Mouse (Mus musculus) midbrain, embryonic 14.5 days (tissue): ENCODE measurements at regions not wholly inside any gene's neighbourhood (a gene's known extent, or its start where the extent isn't known, plus 50 kb on each side); places are given as distances from the start of the nearest gene placed in this dataset.
A peak's percentile ranks its signal among the peaks of the same experiment; 100 is the strongest.

Source experiments
- ATAC-seq: fragments of 200-750 bp; cut with Nextera tagmentation; 2 replicates; pipeline ENCODE4 v1.8.0; 2017; ENCODE audit warnings: moderate number of reproducible peaks, moderate library complexity; ENCODE audit not compliant: low FRiP score, low TSS enrichment
- DNase-seq: peaks from one replicate; pipeline ENCODE4 v3.0.0-alpha.2; 2015
- H3K27ac ChIP-seq: fragments of 300-500 bp; sonication (generic); replicated peaks from 2 replicates; pipeline ENCODE4 v1.5.1; 2014; ENCODE audit warnings: mild to moderate bottlenecking, low read depth, low read length, moderate library complexity
- H3K27me3 ChIP-seq: fragments of 300-500 bp; sonication (generic); 2 replicates; pipeline ENCODE4 v1.6.1; 2014; ENCODE audit warnings: low read length, control low read depth, mixed read lengths; ENCODE audit not compliant: control insufficient read depth, insufficient read depth
- H3K36me3 ChIP-seq: fragments of 300-500 bp; sonication (generic); 2 replicates; pipeline ENCODE4 v1.6.1; 2014; ENCODE audit warnings: low read length, control low read depth; ENCODE audit not compliant: control insufficient read depth, insufficient read depth
- H3K4me1 ChIP-seq: fragments of 300-500 bp; sonication (generic); 2 replicates; pipeline ENCODE4 v1.6.1; 2014; ENCODE audit warnings: mild to moderate bottlenecking, antibody characterized with exemption, low read length, control low read depth; ENCODE audit not compliant: control insufficient read depth, insufficient read depth
- H3K4me2 ChIP-seq: fragments of 300-500 bp; sonication (generic); 2 replicates; pipeline ENCODE4 v1.6.1; 2014; ENCODE audit warnings: mild to moderate bottlenecking, low read length, moderate library complexity
- H3K4me3 ChIP-seq: fragments of 300-500 bp; sonication (generic); replicated peaks from 2 replicates; pipeline ENCODE4 v1.5.1; 2014; ENCODE audit warnings: low read depth, low read length
- H3K9ac ChIP-seq: fragments of 300-500 bp; sonication (generic); replicated peaks from 2 replicates; pipeline ENCODE4 v1.6.1; 2014; ENCODE audit warnings: mild to moderate bottlenecking, low read length, moderate library complexity
- H3K9me3 ChIP-seq: fragments of 300-500 bp; sonication (generic); 2 replicates; pipeline ENCODE4 v1.6.1; 2016; ENCODE audit warnings: low read length, control low read depth, mixed read lengths; ENCODE audit not compliant: control insufficient read depth
- WGBS: fragments of 180-500 bp; shearing (Covaris S2); extraction: QIAGEN DNeasy Blood & Tissue Kit; methylation state at CpG from one replicate; pipeline ENCODE4 v1.1.7; 2014; 5-methylcytosine and 5-hydroxymethylcytosine counted together

DNA sequence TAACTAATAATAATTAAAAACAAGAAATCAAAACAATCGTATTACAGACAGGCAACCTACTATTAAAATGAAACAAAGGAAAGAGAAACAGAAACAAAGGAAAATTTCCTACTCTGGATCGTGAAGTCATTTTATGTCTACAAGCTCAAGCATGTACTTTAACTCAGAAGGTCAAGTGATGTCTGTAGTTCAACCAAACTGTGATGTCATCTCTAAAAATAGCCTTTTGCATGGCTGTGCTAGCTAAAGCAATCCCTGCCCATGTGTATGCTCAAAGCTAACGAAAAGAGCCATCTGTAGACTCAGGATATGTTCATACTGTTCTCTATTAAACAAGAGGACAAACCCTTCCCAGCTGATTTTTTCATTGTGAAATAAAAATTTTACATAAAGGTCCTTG lies 500.7 kb downstream of the Nr2f2 start:
- no peaks in the 10 kb centered on the region for H3K27me3 ChIP-seq
- H3K4me2 ChIP-seq: no peak overlapping the region
- H3K4me3 ChIP-seq: no peak overlapping the region
- no peaks in the 10 kb centered on the region for H3K36me3 ChIP-seq
- no peaks in the 10 kb centered on the region for H3K9me3 ChIP-seq
- WGBS: 89% methylated on average over 3 of the region's 3 CpGs
- ATAC-seq (no peak), DNase-seq (no peak)
- H3K9ac ChIP-seq: no peak overlapping the region
- no peak overlapping the region for H3K27ac ChIP-seq
- no peaks in the 10 kb centered on the region for H3K4me1 ChIP-seq

GRCm38 (mm10) chr7:69844631-69845324 lies 521.8 kb downstream of the Nr2f2 start:
- H3K9ac ChIP-seq: no peak overlapping the region
- DNase-seq: no peak
- no peaks in the 10 kb centered on the region for H3K36me3 ChIP-seq
- no peak for ATAC-seq
- no peaks in the 10 kb centered on the region for H3K27me3 ChIP-seq
- H3K4me1 ChIP-seq: no peaks in the 10 kb centered on the region
- H3K9me3 ChIP-seq: no peaks in the 10 kb centered on the region
- no peak overlapping the region for H3K4me3 ChIP-seq
- no peak overlapping the region for H3K4me2 ChIP-seq
- no peak overlapping the region for H3K27ac ChIP-seq
- WGBS: 85% methylated on average over 19 of the region's 19 CpGs

GRCm38 (mm10) chr7:69837379-69837778 lies 529.2 kb downstream of the Nr2f2 start:
- H3K9me3 ChIP-seq: no peaks in the 10 kb centered on the region
- H3K36me3 ChIP-seq: no peaks in the 10 kb centered on the region
- no peak overlapping the region for H3K9ac ChIP-seq
- 68% methylated on average over 5 of the region's 5 CpGs for WGBS
- H3K27me3 ChIP-seq: no peaks in the 10 kb centered on the region
- H3K4me3 ChIP-seq: no peak overlapping the region
- no peaks in the 10 kb centered on the region for H3K4me1 ChIP-seq
- ATAC-seq (no peak), DNase-seq (no peak)
- no peak overlapping the region for H3K4me2 ChIP-seq
- no peak overlapping the region for H3K27ac ChIP-seq

GRCm38 (mm10) chr7:69827251-69827650 lies 539.3 kb downstream of the Nr2f2 start:
- Histone ChIP-seq H3K4me3 (no peak overlapping the region), H3K9ac (no peak overlapping the region), H3K9me3 (no peaks in the 10 kb centered on the region), H3K4me2 (no peak overlapping the region), H3K27ac (no peak overlapping the region), H3K36me3 (no peaks in the 10 kb centered on the region), H3K27me3 (no peaks in the 10 kb centered on the region), H3K4me1 (no peaks in the 10 kb centered on the region)
- DNase-seq (no peak), ATAC-seq (no peak)
- WGBS: 38% methylated on average over 8 of the region's 8 CpGs

DNA sequence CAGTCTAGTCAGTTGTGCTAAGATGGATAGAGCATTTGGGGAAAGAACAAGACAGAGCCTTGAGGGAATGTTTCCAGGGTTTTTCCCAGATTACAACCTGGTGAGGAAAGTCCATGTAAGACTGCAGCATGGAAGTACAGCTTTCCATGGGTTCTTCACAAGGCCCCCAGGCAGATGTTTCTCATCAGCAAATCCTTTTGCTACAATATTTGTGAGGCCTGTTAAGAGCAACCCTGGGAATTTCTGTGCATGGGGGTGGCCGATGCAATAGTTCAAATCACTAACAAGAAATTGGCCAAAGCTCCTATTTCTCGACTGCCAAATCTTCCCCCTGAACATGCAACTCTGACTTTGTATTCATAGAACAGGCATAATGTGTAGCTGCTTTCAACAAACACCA lies 546.0 kb downstream of the Nr2f2 start:
- Histone ChIP-seq H3K9me3 (no peaks in the 10 kb centered on the region), H3K27me3 (no peaks in the 10 kb centered on the region), H3K27ac (no peak overlapping the region), H3K9ac (no peak overlapping the region), H3K4me3 (no peak overlapping the region), H3K4me1 (no peaks in the 10 kb centered on the region), H3K36me3 (no peaks in the 10 kb centered on the region), H3K4me2 (no peak overlapping the region)
- no peak for DNase-seq
- WGBS: 89% methylated on average over 2 of the region's 2 CpGs
- no peak for ATAC-seq

DNA sequence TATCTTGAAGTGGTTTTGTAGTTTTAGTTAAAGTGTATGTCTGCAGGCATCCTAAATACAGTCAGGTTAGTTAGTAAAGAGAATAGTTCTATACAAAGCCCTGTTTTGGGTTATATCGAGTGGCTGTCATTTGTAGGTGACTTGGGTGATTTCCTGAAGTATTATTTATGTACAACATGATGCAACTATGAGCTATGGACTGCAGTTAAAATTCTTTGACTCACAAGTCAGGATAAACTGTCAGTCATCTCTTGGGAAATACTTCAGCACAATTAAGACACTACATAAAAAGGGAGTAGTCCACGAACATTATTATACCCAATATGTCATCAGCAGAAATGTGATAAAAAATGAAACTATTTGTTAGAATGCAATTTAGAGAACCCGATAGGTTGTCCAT lies 554.2 kb downstream of the Nr2f2 start:
- no peak for DNase-seq
- H3K9ac ChIP-seq: no peak overlapping the region

GRCm38 (mm10) chr7:69810873-69811272 lies 555.7 kb downstream of the Nr2f2 start:
- no peaks in the 10 kb centered on the region for H3K9me3 ChIP-seq
- ATAC-seq (no peak; the same call in 1 of the 2 replicates), DNase-seq (peak; percentile 74)
- H3K9ac ChIP-seq: no peak overlapping the region
- peak overlapping the region; percentile 27 for H3K4me2 ChIP-seq
- H3K4me1 ChIP-seq: no peaks in the 10 kb centered on the region
- H3K27ac ChIP-seq: peak overlapping the region; percentile 17; the same call in 1 of the 2 replicates
- no peak overlapping the region for H3K4me3 ChIP-seq
- H3K27me3 ChIP-seq: no peaks in the 10 kb centered on the region
- H3K36me3 ChIP-seq: no peaks in the 10 kb centered on the region
- WGBS: 20% methylated on average over 5 of the region's 5 CpGs

More for the DNA sequence above, 554.2 kb downstream of the Nr2f2 start:
- no peak overlapping the region for H3K4me2 ChIP-seq
- no peaks in the 10 kb centered on the region for H3K9me3 ChIP-seq
- no peaks in the 10 kb centered on the region for H3K27me3 ChIP-seq
- no peak overlapping the region for H3K27ac ChIP-seq
- no peak for ATAC-seq
- H3K36me3 ChIP-seq: no peaks in the 10 kb centered on the region
- WGBS: 81% methylated on average over 3 of the region's 3 CpGs
- no peak overlapping the region for H3K4me3 ChIP-seq
- no peaks in the 10 kb centered on the region for H3K4me1 ChIP-seq

- no peaks in the 10 kb centered on the region for H3K4me1 ChIP-seq
- no peaks in the 10 kb centered on the region for H3K27me3 ChIP-seq
- DNase-seq (no peak), ATAC-seq (no peak)
- no peak overlapping the region for H3K4me3 ChIP-seq
- no peaks in the 10 kb centered on the region for H3K36me3 ChIP-seq
- no peak overlapping the region for H3K4me2 ChIP-seq
- H3K27ac ChIP-seq: no peak overlapping the region
- H3K9me3 ChIP-seq: no peaks in the 10 kb centered on the region
- WGBS: 56% methylated on average over 8 of the region's 8 CpGs
- no peak overlapping the region for H3K9ac ChIP-seq
These were observed 559.3 kb downstream of the Nr2f2 start for GRCm38 (mm10) chr7:69807220-69807619.

- no peak overlapping the region for H3K4me3 ChIP-seq
- ATAC-seq (no peak), DNase-seq (peak; percentile 19)
- H3K4me1 ChIP-seq: peaks cover 8% of the 10 kb centered on the region; the same call in 1 of the 2 replicates
- H3K36me3 ChIP-seq: no peaks in the 10 kb centered on the region
- H3K9me3 ChIP-seq: no peaks in the 10 kb centered on the region
- peaks cover 63% of the 10 kb centered on the region for H3K27me3 ChIP-seq
- no peak overlapping the region; the same call in 1 of the 2 replicates for H3K9ac ChIP-seq
- peak overlapping the region; percentile 40 for H3K4me2 ChIP-seq
- WGBS: 42% methylated on average over 5 of the region's 5 CpGs
- no peak overlapping the region for H3K27ac ChIP-seq
These were observed 595.6 kb downstream of the Nr2f2 start for GRCm38 (mm10) chr7:69770980-69771348.
